Mouse (Mus musculus) stomach, postnatal 0 days (tissue): ENCODE data around the gene Lrch3. TPM values are rescaled to one million over a fixed set of nuclear protein-coding genes. Genes with fewer than 3 reads are reported as not detected.

Experiments
- ATAC-seq: fragments of 200-750 bp; cut with Nextera tagmentation; 2 replicates; pipeline ENCODE4 v1.8.0; 2017; ENCODE audit not compliant: low FRiP score, low TSS enrichment
- DNase-seq: peaks from one replicate; pipeline ENCODE4 v3.0.0-alpha.2; 2016; ENCODE audit warnings: low spot score
- H3K27ac ChIP-seq: fragments of 300-500 bp; sonication (generic); replicated peaks from 2 replicates; pipeline ENCODE4 v1.5.1; 2014; ENCODE audit warnings: mild to moderate bottlenecking, control low read depth
- H3K27me3 ChIP-seq: fragments of 300-500 bp; sonication (generic); 2 replicates; pipeline ENCODE4 v1.6.1; 2014; ENCODE audit warnings: low read length; ENCODE audit not compliant: control insufficient read depth, insufficient read depth
- H3K36me3 ChIP-seq: fragments of 300-500 bp; sonication (generic); 2 replicates; pipeline ENCODE4 v1.6.1; 2014; ENCODE audit warnings: low read length, mixed read lengths; ENCODE audit not compliant: control insufficient read depth, insufficient read depth
- H3K4me1 ChIP-seq: fragments of 300-500 bp; sonication (generic); replicated peaks from 2 replicates; pipeline ENCODE4 v1.6.1; 2014; ENCODE audit warnings: antibody characterized with exemption; ENCODE audit not compliant: control insufficient read depth, insufficient read depth
- H3K4me2 ChIP-seq: fragments of 300-500 bp; sonication (generic); replicated peaks from 2 replicates; pipeline ENCODE4 v1.6.1; 2014; ENCODE audit warnings: low read depth, mild to moderate bottlenecking, control low read depth, moderate library complexity
- H3K4me3 ChIP-seq: fragments of 300-500 bp; sonication (generic); 2 replicates; pipeline ENCODE4 v1.5.1; 2014; ENCODE audit warnings: low read depth, low read length, control low read depth
- H3K9ac ChIP-seq: fragments of 300-500 bp; sonication (generic); 2 replicates; pipeline ENCODE4 v1.6.1; 2014; ENCODE audit warnings: mild to moderate bottlenecking, low read length, control low read depth, mixed read lengths
- H3K9me3 ChIP-seq: fragments of 300-500 bp; sonication (generic); 2 replicates; pipeline ENCODE4 v1.6.1; 2016; ENCODE audit warnings: low read length; ENCODE audit not compliant: control insufficient read depth
- CTCF ChIP-seq: IDR thresholded peaks from 2 replicates; pipeline ENCODE4 v1.5.1; 2016; ENCODE audit warnings: antibody characterized with exemption, low read depth, mild to moderate bottlenecking, moderate library complexity
- EP300 ChIP-seq: optimal IDR thresholded peaks from 2 replicates; pipeline ENCODE3; 2016; ENCODE audit warnings: antibody characterized with exemption
- WGBS: fragments of 180-500 bp; shearing (Covaris S2); extraction: QIAGEN DNeasy Blood & Tissue Kit; methylation state at CpG from one replicate; pipeline ENCODE4 v1.1.7; 2014; 5-methylcytosine and 5-hydroxymethylcytosine counted together
- polyA plus RNA-seq: library from polyadenylated mRNA; unstranded; fragments of >200 nt; fragmentation: Nextera tagmentation; extraction: Ambion mirVana; gene quantifications from 2 replicates; pipeline ENCODE4 v1.2.1, GENCODE M21; 2015

Lrch3 gene
- polyA plus RNA-seq, result 5.4 and 8.1 TPM in 2 replicates

- ATAC-seq (peak; percentile 92), DNase-seq (peak; percentile 96)
- TF ChIP-seq EP300 (no peak), CTCF (no peak)
- H3K4me3 ChIP-seq, result peak within 1 kb of the TSS; percentile 99
- H3K9me3 ChIP-seq, result no peaks in the 10 kb centered on the region
- no peaks in the 10 kb centered on the region for H3K36me3 ChIP-seq
- peak within 1 kb of the TSS; percentile 93 for H3K27ac ChIP-seq
- H3K4me2 ChIP-seq, result peak within 1 kb of the TSS; percentile 62
- under 1% methylated on average over 84 of the region's 85 CpGs for WGBS
- no peaks in the 10 kb centered on the region; the same call in 1 of the 2 replicates for H3K4me1 ChIP-seq
- no peaks in the 10 kb centered on the region for H3K27me3 ChIP-seq
- peak within 1 kb of the TSS; percentile 95 for H3K9ac ChIP-seq
Measured at GRCm38 (mm10) chr16:32913937-32914881, at the start of gene Lrch3. Lrch3 (plus strand) TSS chr16:32914100.

GRCm38 (mm10) chr16:32865401-32865800 is 48.5 kb upstream of the Lrch3 start:
- Histone ChIP-seq H3K27ac (no peak overlapping the region), H3K4me1 (peaks cover 2% of the 10 kb centered on the region; the same call in 1 of the 2 replicates), H3K4me3 (no peak overlapping the region), H3K4me2 (no peak overlapping the region), H3K27me3 (no peaks in the 10 kb centered on the region), H3K9me3 (no peaks in the 10 kb centered on the region), H3K36me3 (no peaks in the 10 kb centered on the region), H3K9ac (no peak overlapping the region)
- DNase-seq (no peak), ATAC-seq (no peak)
- no peak for TF ChIP-seq EP300
- TF ChIP-seq CTCF, result no peak
- 78% methylated on average over 4 of the region's 4 CpGs for WGBS

GRCm38 (mm10) chr16:32866713-32867112 is 47.2 kb upstream of the Lrch3 start:
- no peak overlapping the region for H3K4me3 ChIP-seq
- WGBS, result 79% methylated on average over 5 of the region's 5 CpGs

GRCm38 (mm10) chr16:32867919-32868552 is 45.9 kb upstream of the Lrch3 start:
- H3K4me2 ChIP-seq, result peak overlapping the region; percentile 79
- H3K9me3 ChIP-seq, result no peaks in the 10 kb centered on the region
- ATAC-seq (peak; percentile 98), DNase-seq (peak; percentile 92)
- peak overlapping the region; percentile 83 for H3K9ac ChIP-seq
- peaks cover 2% of the 10 kb centered on the region; the same call in 1 of the 2 replicates for H3K4me1 ChIP-seq
- peak overlapping the region; percentile 89 for H3K4me3 ChIP-seq
- H3K27me3 ChIP-seq, result no peaks in the 10 kb centered on the region
- WGBS, result under 1% methylated on average over 35 of the region's 35 CpGs
- H3K36me3 ChIP-seq, result no peaks in the 10 kb centered on the region
- TF ChIP-seq CTCF (no peak; the same call in 1 of the 2 replicates), EP300 (peak; percentile 45)
- peak overlapping the region; percentile 93 for H3K27ac ChIP-seq

More at GRCm38 (mm10) chr16:32866713-32867112, 47.2 kb upstream of the Lrch3 start:
- H3K27ac ChIP-seq, result no peak overlapping the region
- DNase-seq, result no peak
- H3K27me3 ChIP-seq, result no peaks in the 10 kb centered on the region
- TF ChIP-seq EP300 (no peak), CTCF (no peak)
- no peak for ATAC-seq
- H3K9me3 ChIP-seq, result no peaks in the 10 kb centered on the region
- no peaks in the 10 kb centered on the region for H3K36me3 ChIP-seq
- H3K4me2 ChIP-seq, result no peak overlapping the region
- peaks cover 2% of the 10 kb centered on the region; the same call in 1 of the 2 replicates for H3K4me1 ChIP-seq
- H3K9ac ChIP-seq, result no peak overlapping the region

- no peak overlapping the region for H3K9ac ChIP-seq
- DNase-seq (no peak), ATAC-seq (no peak)
- no peak overlapping the region for H3K4me3 ChIP-seq
- TF ChIP-seq CTCF (no peak), EP300 (no peak)
- H3K9me3 ChIP-seq, result no peaks in the 10 kb centered on the region
- H3K27me3 ChIP-seq, result no peaks in the 10 kb centered on the region
- no peak overlapping the region for H3K27ac ChIP-seq
- H3K36me3 ChIP-seq, result no peaks in the 10 kb centered on the region
- 69% methylated on average over 5 of the region's 5 CpGs for whole genome bisulfite sequencing
- H3K4me2 ChIP-seq, result no peak overlapping the region
- H3K4me1 ChIP-seq, result peaks cover 2% of the 10 kb centered on the region; the same call in 1 of the 2 replicates
Measured at GRCm38 (mm10) chr16:32870231-32870630, 43.7 kb upstream of the Lrch3 start.
